Mouse (Mus musculus): ENCODE results near the gene Aldob.
"Not testable (repeated sequence)": the region's sequence is repeated elsewhere in the genome, so short reads cannot be mapped to it uniquely, and the experiment has no call there.

The Aldob gene

GRCm38 (mm10) chr4:49535036-49535435, 14.3 kb downstream of the Aldob start:
- no peak for DNase-seq

DNA sequence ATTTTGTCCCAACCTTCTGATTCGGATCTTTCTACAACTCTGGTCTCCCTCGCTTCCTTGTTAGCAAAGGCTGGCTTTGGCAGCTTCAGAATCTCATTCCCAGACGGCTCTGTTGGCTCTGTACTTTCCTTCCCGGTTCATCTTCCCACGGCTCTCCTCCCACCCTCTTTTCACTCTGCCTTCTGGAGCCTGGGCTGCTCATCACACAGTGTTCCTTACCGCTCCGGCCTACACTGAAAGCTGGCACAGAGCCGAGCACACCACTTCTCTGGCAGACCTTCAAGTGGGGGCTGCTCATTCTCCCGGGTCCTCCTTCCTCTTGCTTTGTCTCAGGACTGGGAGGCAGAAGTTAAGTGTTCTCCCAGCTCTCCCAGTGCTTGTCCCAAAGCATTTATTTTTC, 26.8 kb downstream of the Aldob start:
- no peak for DNase-seq

GRCm38 (mm10) chr4:49521346-49521745, 28.0 kb downstream of the Aldob start:
- no peak for DNase-seq

DNA sequence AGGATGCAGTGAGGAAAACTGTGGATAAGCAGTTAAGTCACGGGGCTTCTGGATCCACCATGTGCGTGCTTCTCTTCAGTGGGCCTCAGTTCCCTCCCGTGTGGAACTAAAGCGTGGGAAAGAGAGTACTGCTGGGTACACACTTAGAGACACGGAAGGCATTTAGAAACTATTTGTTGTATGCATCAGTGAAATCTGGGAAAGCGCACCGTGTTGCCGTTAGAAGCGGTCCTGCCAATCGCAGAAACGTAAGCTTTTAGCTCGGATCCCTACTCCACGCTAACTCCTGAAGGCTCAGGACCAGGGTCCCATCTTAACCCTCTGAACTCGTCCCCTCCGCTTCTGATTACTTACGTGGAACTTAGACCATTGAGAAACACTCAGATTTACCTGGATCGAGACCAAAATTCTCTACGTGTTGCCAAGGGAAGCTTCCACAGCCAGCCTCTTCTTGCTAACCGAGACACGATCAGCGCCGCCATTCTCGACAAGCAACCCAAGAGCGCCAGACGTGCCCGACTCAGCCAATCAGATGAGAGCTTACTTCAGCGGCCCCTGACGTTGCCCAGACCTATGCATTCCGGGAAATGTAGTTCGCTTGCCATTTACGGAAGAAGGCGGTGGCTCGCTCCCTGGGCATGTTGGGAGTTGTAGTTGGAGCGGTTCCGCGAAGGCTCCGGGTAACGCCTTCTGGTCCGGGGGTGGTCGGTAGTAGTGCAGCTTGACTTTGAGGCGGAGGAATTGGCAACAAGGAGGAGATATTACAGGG, 28.6 kb downstream of the Aldob start, which contains the start of the genes Mrpl50 and Zfp189:
Gene Mrpl50 (minus strand): TSS at position 522 of the 769 bp plus-strand sequence.
Gene Zfp189 (plus strand): TSS at position 605 of the 769 bp plus-strand sequence.
- DNase-seq: peak; percentile 97

DNA sequence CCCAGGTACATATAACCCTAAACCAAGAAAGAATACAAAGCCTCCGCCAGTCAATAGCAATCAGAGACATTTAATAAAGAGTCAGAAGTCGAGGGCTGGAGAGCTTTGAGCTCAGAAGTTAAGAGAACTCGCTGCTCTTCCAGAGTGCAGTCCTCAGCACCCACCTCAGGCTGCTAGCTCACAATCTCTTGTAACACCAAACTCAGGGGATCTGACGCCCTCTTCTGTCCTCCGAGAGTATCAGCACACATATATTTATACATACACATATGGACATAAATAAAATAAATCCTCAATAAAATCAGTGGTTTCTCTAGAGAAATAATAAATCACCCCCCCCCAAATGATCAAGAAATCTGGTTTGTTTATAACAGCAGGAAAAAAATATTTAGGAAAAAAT, 29.9 kb downstream of the Aldob start:
- DNase-seq: no peak

GRCm38 (mm10) chr4:49514441-49514840, 34.9 kb downstream of the Aldob start:
- peak; percentile 24 for DNase-seq

GRCm38 (mm10) chr4:49512636-49513035, 36.7 kb downstream of the Aldob start:
- no peak for DNase-seq

- DNase-seq: not testable (repeated sequence)
These were observed 39.0 kb downstream of the Aldob start for GRCm38 (mm10) chr4:49510236-49510835.

DNA sequence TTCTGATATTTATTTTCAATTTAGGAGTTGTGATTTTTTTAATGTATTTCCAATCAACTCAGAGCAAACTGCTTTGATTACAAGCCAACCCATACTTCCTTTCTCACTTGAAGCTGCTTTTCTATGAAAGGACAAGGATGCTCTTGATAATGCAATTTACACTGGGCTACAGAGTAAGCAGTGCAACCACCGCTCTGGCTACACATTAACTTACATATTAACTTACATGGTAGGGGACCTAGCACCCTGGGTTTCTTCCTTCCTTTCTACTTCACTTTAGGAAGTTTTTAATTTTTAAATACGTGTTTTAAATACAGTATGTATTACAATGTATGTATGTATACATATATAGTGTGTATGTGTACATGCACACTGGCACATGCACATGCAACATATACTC, 40.2 kb downstream of the Aldob start:
- no peak for DNase-seq

DNA sequence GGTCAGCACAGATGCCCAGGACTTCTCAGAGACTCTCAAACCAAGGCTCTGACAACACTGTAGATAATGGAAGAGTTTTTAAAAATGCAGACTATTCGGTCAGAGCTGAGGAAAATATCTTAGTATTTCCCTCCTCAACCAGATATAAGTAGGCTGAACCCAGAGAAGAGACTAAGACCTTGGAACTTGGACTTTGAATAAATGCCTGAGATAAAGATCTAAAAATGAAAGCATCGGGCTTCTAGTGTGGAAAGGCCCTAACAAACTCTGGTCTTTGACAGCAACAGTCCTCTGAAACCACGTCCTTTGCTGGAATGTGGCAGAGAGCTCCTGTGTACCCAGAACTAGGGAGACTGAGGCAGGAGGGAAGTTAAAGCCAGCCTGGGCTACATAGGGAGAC, 43.0 kb downstream of the Aldob start, which contains the start of gene Baat:
Gene Baat (minus strand): TSS at position 172 of the 400 bp plus-strand sequence.
- DNase-seq: no peak

GRCm38 (mm10) chr4:49503563-49503962, 45.8 kb downstream of the Aldob start:
- no peak for DNase-seq
